Mouse (Mus musculus) liver, adult 2 months (tissue): ENCODE measurements around the gene Atp5l. TPM values are rescaled to one million over a fixed set of nuclear protein-coding genes. Genes with fewer than 3 reads are reported as not detected.

Source experiments
- DNase-seq: peaks from one replicate; pipeline ENCODE4 v3.0.0-alpha.2; 2011; ENCODE audit warnings: low read depth, low spot score; ENCODE audit errors: extremely low read depth
- H3K27ac ChIP-seq: fragments of 200-500 bp; replicated peaks from 2 replicates; pipeline ENCODE4 v1.5.1; 2012; ENCODE audit warnings: low read depth, mild to moderate bottlenecking, control low read depth, inconsistent platforms, low read length; ENCODE audit not compliant: insufficient read depth
- H3K27me3 ChIP-seq: fragments of 200-500 bp; 2 replicates; pipeline ENCODE4 v1.6.1; 2012; ENCODE audit warnings: mild to moderate bottlenecking, moderate library complexity, low read length, inconsistent platforms; ENCODE audit not compliant: control insufficient read depth, insufficient read depth
- H3K36me3 ChIP-seq: fragments of 200-500 bp; 2 replicates; pipeline ENCODE4 v1.6.1; 2012; ENCODE audit warnings: low read length, inconsistent platforms; ENCODE audit not compliant: control insufficient read depth, insufficient read depth
- H3K4me1 ChIP-seq: fragments of 200-500 bp; 2 replicates; pipeline ENCODE4 v1.6.1; 2011; ENCODE audit warnings: low read length; ENCODE audit not compliant: control insufficient read depth, insufficient read depth
- H3K4me3 ChIP-seq: fragments of 200-500 bp; 2 replicates; pipeline ENCODE4 v1.5.1; 2011; ENCODE audit warnings: low read depth, mild to moderate bottlenecking, control low read depth, low read length, moderate library complexity; ENCODE audit not compliant: insufficient read depth
- H3K79me2 ChIP-seq: fragments of 200-500 bp; 2 replicates; pipeline ENCODE4 v1.6.1; 2012; ENCODE audit warnings: inconsistent platforms, mild to moderate bottlenecking, low read length, moderate library complexity; ENCODE audit not compliant: control insufficient read depth, insufficient read depth
- H3K9ac ChIP-seq: fragments of 200-500 bp; 2 replicates; pipeline ENCODE4 v1.6.1; 2012; ENCODE audit warnings: low read depth, mild to moderate bottlenecking, control low read depth, inconsistent platforms, low read length
- CTCF ChIP-seq: fragments of 200-500 bp; IDR thresholded peaks from 2 replicates; pipeline ENCODE4 v1.5.1; 2011; ENCODE audit warnings: low read depth, low read length, control low read depth
- POLR2A ChIP-seq: fragments of 200-500 bp; IDR thresholded peaks from 2 replicates; pipeline ENCODE4 v1.6.1; 2011; ENCODE audit warnings: low read length, control low read depth; ENCODE audit not compliant: insufficient read depth; ENCODE audit errors: extremely low read depth
- WGBS: fragments of 180-500 bp; shearing (Covaris S2); methylation state at CpG from one replicate; pipeline ENCODE4 v1.1.7; 2018; 5-methylcytosine and 5-hydroxymethylcytosine counted together
- polyA plus RNA-seq: library from polyadenylated mRNA; depleted of rRNA; stranded (reverse); fragments of >200 nt; gene quantifications from 2 replicates; pipeline ENCODE4 v1.2.3, GENCODE M21; 2012; rRNA removed
- total RNA-seq: library from RNA; depleted of rRNA; stranded (reverse); fragments of >200 nt; gene quantifications from 2 replicates; pipeline ENCODE4 v1.2.3, GENCODE M21; 2014; rRNA removed

Gene Atp5l
- total and polyA plus RNA-seq, 2 experiments: 372 to 586 TPM

- Histone ChIP-seq H3K36me3 (no peaks in the 10 kb centered on the region; the same call in 1 of the 2 replicates), H3K9ac (no peak overlapping the region), H3K4me3 (no peak overlapping the region), H3K79me2 (peaks cover 54% of the 10 kb centered on the region), H3K27me3 (no peaks in the 10 kb centered on the region), H3K4me1 (peaks cover 16% of the 10 kb centered on the region), H3K27ac (no peak overlapping the region)
- WGBS: 57% methylated on average over 9 of the region's 9 CpGs
- peak; percentile 60 for DNase-seq
- TF ChIP-seq CTCF (no peak), POLR2A (no peak)
These were observed 53.9 kb downstream of the Atp5l start for GRCm38 (mm10) chr9:44866501-44867240.

Other genes with a start within 250 kb of the Atp5l start
- gene Treh, start 247.5 kb downstream of the Atp5l start, total RNA-seq: 0.34 and 0.37 TPM in 2 replicates
- gene Treh, start 247.5 kb downstream of the Atp5l start, polyA plus RNA-seq: 0.15 and 0.17 TPM in 2 replicates
- gene Phldb1, start 185.5 kb downstream of the Atp5l start, total RNA-seq: 2.2 and 4.6 TPM in 2 replicates
- 2.6 and 5.9 TPM in 2 replicates for gene Phldb1, start 185.5 kb downstream of the Atp5l start, polyA plus RNA-seq
- 94.1 and 98.6 TPM in 2 replicates for gene Arcn1, start 152.9 kb downstream of the Atp5l start, total RNA-seq
- gene Arcn1, start 152.9 kb downstream of the Atp5l start, polyA plus RNA-seq: 32.0 and 33.1 TPM in 2 replicates
- 27.5 and 33.2 TPM in 2 replicates for gene Ift46, start 152.8 kb downstream of the Atp5l start, total RNA-seq
- 24.3 and 33.5 TPM in 2 replicates for gene Ift46, start 152.8 kb downstream of the Atp5l start, polyA plus RNA-seq
- gene Tmem25, start 121.4 kb downstream of the Atp5l start, total RNA-seq: 17.1 and 23.8 TPM in 2 replicates
- gene Tmem25, start 121.4 kb downstream of the Atp5l start, polyA plus RNA-seq: 67.0 and 77.3 TPM in 2 replicates
- 1,192 and 1,193 TPM in 2 replicates for gene Ttc36, start 117.7 kb downstream of the Atp5l start, total RNA-seq
- gene Ttc36, start 117.7 kb downstream of the Atp5l start, polyA plus RNA-seq: 2,094 and 2,442 TPM in 2 replicates
- 1.9 and 2.8 TPM in 2 replicates for gene Kmt2a, start 39.4 kb downstream of the Atp5l start, total RNA-seq
- 3.9 and 5.3 TPM in 2 replicates for gene Kmt2a, start 39.4 kb downstream of the Atp5l start, polyA plus RNA-seq
- gene Ube4a, start 44.9 kb upstream of the Atp5l start, total RNA-seq: 33.6 and 37.0 TPM in 2 replicates
- gene Ube4a, start 44.9 kb upstream of the Atp5l start, polyA plus RNA-seq: 11.6 and 11.9 TPM in 2 replicates
- 1.1 and 1.6 TPM in 2 replicates for gene Cd3g, start 59.7 kb upstream of the Atp5l start, total RNA-seq
- gene Cd3g, start 59.7 kb upstream of the Atp5l start, polyA plus RNA-seq: 0.38 and 0.83 TPM in 2 replicates
- 0.09 and 0.20 TPM in 2 replicates for gene Cd3d, start 61.0 kb upstream of the Atp5l start, total RNA-seq
- gene Cd3d, start 61.0 kb upstream of the Atp5l start, polyA plus RNA-seq: 0.37 and 0.73 TPM in 2 replicates
- 0.09 and 0.60 TPM in 2 replicates for gene Cd3e, start 88.9 kb upstream of the Atp5l start, total RNA-seq
- 0.68 and 0.82 TPM in 2 replicates for gene Cd3e, start 88.9 kb upstream of the Atp5l start, polyA plus RNA-seq
- 24.2 and 29.9 TPM in 2 replicates for gene Mpzl2, start 119.1 kb upstream of the Atp5l start, total RNA-seq
- 20.5 and 34.0 TPM in 2 replicates for gene Mpzl2, start 119.1 kb upstream of the Atp5l start, polyA plus RNA-seq
- gene Mpzl3, start 134.4 kb upstream of the Atp5l start, total RNA-seq: 6.8 and 8.5 TPM in 2 replicates
- 3.0 and 3.4 TPM in 2 replicates for gene Mpzl3, start 134.4 kb upstream of the Atp5l start, polyA plus RNA-seq
- 1.3 and 1.8 TPM in 2 replicates for gene Jaml, start 158.4 kb upstream of the Atp5l start, total RNA-seq
- gene Jaml, start 158.4 kb upstream of the Atp5l start, polyA plus RNA-seq: 0.05 and 0.11 TPM in 2 replicates
- gene Scn2b, start 197.0 kb upstream of the Atp5l start, total RNA-seq: not detected in 2 replicates
- not detected in 2 replicates for gene Scn2b, start 197.0 kb upstream of the Atp5l start, polyA plus RNA-seq
- gene Scn4b, start 217.7 kb upstream of the Atp5l start, total RNA-seq: 0.07 and 0.28 TPM in 2 replicates
- gene Scn4b, start 217.7 kb upstream of the Atp5l start, polyA plus RNA-seq: 0.02 and 0.07 TPM in 2 replicates